Mouse (Mus musculus) liver, embryonic 12.5 days (tissue): ENCODE results near the gene Cenpc1. TPM values are rescaled to one million over a fixed set of nuclear protein-coding genes. Genes with fewer than 3 reads are reported as not detected.

Experiments
- ATAC-seq: fragments of 200-750 bp; cut with Nextera tagmentation; 2 replicates; pipeline ENCODE4 v1.8.0; 2017; ENCODE audit warnings: moderate number of reproducible peaks, mild to moderate bottlenecking, moderate library complexity
- H3K27ac ChIP-seq: fragments of 300-500 bp; sonication (generic); 2 replicates; pipeline ENCODE4 v1.5.1; 2016; ENCODE audit warnings: mild to moderate bottlenecking
- H3K27me3 ChIP-seq: fragments of 300-500 bp; sonication (generic); replicated peaks from 2 replicates; pipeline ENCODE4 v1.6.1; 2016; ENCODE audit warnings: mild to moderate bottlenecking, moderate library complexity
- H3K36me3 ChIP-seq: fragments of 300-500 bp; sonication (generic); 2 replicates; pipeline ENCODE4 v1.6.1; 2016; ENCODE audit warnings: mild to moderate bottlenecking, moderate library complexity
- H3K4me1 ChIP-seq: fragments of 300-500 bp; sonication (generic); 2 replicates; pipeline ENCODE4 v1.6.1; 2016
- H3K4me2 ChIP-seq: fragments of 300-500 bp; sonication (generic); 2 replicates; pipeline ENCODE4 v1.6.1; 2016; ENCODE audit warnings: mild to moderate bottlenecking, moderate library complexity
- H3K4me3 ChIP-seq: fragments of 300-500 bp; sonication (generic); 2 replicates; pipeline ENCODE4 v1.5.1; 2016; ENCODE audit warnings: mild to moderate bottlenecking, moderate library complexity
- H3K9ac ChIP-seq: fragments of 300-500 bp; sonication (generic); 2 replicates; pipeline ENCODE4 v1.6.1; 2016; ENCODE audit warnings: mild to moderate bottlenecking, moderate library complexity
- H3K9me3 ChIP-seq: fragments of 300-500 bp; sonication (generic); replicated peaks from 2 replicates; pipeline ENCODE4 v1.6.1; 2016; ENCODE audit warnings: mild to moderate bottlenecking, moderate library complexity
- WGBS: fragments of 180-500 bp; shearing (Covaris S2); methylation state at CpG from one replicate; pipeline ENCODE4 v1.1.7; 2016; ENCODE audit not compliant: insufficient replicate concordance; 5-methylcytosine and 5-hydroxymethylcytosine counted together
- polyA plus RNA-seq: library from polyadenylated mRNA; unstranded; fragments of >200 nt; fragmentation: Nextera tagmentation; extraction: Ambion mirVana; gene quantifications from 2 replicates; pipeline ENCODE4 v1.2.1, GENCODE M21; 2016

The Cenpc1 gene
- polyA plus RNA-seq, 1 experiment from 2014 or later, result 21.8 TPM

DNA sequence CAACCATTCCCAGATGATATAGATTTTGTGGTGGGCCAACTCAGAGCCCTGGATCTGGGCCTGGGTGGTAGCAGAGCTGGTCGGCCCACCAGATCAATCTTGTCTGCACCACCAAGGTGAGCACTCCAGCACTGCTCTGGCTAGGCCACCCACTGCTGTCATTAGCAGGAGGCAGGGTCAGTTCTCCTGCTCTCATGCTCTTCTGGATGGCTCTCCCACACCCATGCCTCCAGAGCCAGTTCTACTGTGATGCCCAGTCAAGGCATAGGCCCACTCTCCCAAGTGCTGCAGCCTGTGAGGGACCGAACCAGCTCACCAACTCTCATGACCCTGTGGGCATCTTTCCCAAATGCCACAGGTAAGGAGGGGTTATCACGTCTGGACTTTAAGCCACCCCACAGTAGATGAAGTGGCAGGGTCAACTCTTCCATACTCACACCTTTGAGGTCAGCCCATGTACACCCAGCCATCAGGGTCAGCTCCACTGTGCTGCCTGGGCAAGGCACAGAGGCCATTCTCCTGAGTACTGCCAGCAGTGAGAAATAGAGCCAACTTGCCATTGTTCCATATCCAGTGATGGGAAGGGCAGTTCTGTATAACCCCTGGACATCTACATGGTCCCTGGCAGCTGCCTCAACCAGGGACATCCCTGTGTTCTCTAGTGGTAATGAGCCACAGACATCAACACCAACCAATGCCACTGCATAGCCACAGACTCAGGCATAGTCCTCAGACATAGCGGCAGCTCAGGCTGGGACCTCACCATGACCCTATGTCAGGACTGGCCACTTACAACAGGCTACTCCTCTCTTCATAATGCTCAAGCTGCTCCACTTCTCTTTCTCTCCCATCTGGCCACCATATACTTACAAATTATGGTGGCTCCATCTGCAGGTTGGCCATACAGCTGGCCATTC lies 72.3 kb downstream of the Cenpc1 start:
- Histone ChIP-seq H3K4me3 (no peak overlapping the region), H3K27me3 (no peaks in the 10 kb centered on the region), H3K36me3 (no peaks in the 10 kb centered on the region), H3K27ac (no peak overlapping the region), H3K9ac (no peak overlapping the region), H3K9me3 (no peaks in the 10 kb centered on the region), H3K4me2 (no peak overlapping the region), H3K4me1 (no peaks in the 10 kb centered on the region)
- WGBS, result 63% methylated on average over 4 of the region's 4 CpGs
- ATAC-seq, result no peak; the same call in 1 of the 2 replicates

DNA sequence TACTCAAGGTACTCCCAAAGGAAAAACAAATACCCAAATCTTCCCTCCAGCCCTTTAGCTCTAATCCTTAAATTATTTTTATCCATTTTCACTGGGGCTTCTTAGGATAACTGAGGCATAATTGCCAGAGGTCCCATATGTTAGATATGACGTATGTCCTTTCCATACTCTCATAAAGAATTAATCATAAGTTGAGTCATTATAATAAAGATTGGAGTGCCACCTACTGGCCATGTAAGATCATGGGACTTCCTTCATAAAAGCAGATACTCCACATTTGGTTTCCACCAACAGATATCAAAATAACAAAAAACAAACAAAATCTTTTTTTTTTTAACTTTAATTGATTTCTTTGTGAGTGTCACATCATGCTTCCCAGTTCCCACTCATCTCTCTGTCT lies 73.3 kb downstream of the Cenpc1 start:
- no peaks in the 10 kb centered on the region for H3K36me3 ChIP-seq
- 35% methylated on average over 1 of the region's 1 CpGs for WGBS

DNA sequence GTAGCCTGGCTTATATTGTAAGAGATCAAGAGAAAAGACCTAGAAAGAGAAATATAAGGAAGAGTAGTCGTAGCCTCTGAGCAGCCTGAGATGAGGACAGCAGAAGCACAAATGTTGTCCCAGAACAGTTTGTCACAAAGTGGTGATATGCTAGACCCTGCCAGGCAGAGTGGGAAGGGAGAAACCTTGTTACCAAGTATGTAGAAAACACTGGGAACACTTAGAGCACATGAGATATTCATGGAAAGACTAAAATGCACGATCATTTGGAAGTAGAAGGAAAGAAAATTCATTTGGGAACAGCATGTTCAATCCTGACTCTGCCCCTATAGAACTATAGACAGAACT lies 77.9 kb downstream of the Cenpc1 start:
- H3K27me3 ChIP-seq, result no peaks in the 10 kb centered on the region
- no peaks in the 10 kb centered on the region for H3K36me3 ChIP-seq
- no peak overlapping the region for H3K9ac ChIP-seq
- no peak for ATAC-seq
- no peaks in the 10 kb centered on the region for H3K9me3 ChIP-seq
- no peak overlapping the region for H3K27ac ChIP-seq
- no peaks in the 10 kb centered on the region for H3K4me1 ChIP-seq
- WGBS, result 61% methylated on average over 2 of the region's 2 CpGs
- H3K4me2 ChIP-seq, result no peak overlapping the region
- H3K4me3 ChIP-seq, result no peak overlapping the region

More for the DNA sequence above, 73.3 kb downstream of the Cenpc1 start:
- Histone ChIP-seq H3K4me2 (no peak overlapping the region), H3K27ac (no peak overlapping the region), H3K4me1 (no peaks in the 10 kb centered on the region), H3K4me3 (no peak overlapping the region), H3K9ac (no peak overlapping the region), H3K9me3 (no peaks in the 10 kb centered on the region), H3K27me3 (no peaks in the 10 kb centered on the region)
- no peak for ATAC-seq

DNA sequence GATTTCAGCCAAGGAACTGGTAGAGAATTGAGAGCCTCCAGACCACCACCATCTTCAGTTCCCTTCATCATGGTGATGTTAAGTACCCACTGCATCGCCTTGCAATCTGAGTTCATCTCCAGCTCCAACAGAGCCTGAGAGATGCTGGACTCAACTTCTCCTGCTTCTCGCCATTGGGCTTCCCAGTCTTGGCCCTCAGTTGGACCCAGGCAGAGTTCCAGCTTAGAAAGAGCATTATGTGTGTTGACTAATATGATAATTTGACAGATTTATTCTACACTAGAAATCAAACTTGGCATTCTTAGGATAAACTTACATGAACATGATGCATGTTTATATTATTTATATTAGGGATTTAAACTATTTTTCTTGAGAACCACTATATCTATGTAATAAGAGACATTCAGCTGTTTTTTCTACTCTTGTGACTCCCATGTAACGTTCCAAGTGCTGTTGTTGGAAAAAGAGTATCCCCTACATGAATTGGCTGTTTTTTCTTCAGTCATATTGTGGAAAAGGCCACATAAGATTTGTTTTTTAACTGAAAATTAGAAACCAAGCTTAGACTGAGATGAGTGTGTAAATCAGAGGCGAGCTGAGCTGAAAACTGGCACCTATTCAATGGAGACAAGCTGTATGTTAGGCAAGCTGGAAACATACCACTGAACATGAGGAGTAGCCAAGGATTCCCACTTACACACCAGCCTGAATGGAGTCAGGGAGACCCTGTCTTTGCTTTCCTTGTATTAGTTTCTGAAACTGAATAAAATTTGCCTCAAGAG lies 78.5 kb downstream of the Cenpc1 start:
- ATAC-seq, result no peak
- no peaks in the 10 kb centered on the region for H3K36me3 ChIP-seq
- H3K4me3 ChIP-seq, result no peak overlapping the region
- H3K27ac ChIP-seq, result no peak overlapping the region
- H3K9me3 ChIP-seq, result no peaks in the 10 kb centered on the region
- WGBS, result 52% methylated on average over 4 of the region's 4 CpGs
- no peak overlapping the region for H3K4me2 ChIP-seq
- no peaks in the 10 kb centered on the region for H3K27me3 ChIP-seq
- H3K4me1 ChIP-seq, result no peaks in the 10 kb centered on the region
- H3K9ac ChIP-seq, result no peak overlapping the region

DNA sequence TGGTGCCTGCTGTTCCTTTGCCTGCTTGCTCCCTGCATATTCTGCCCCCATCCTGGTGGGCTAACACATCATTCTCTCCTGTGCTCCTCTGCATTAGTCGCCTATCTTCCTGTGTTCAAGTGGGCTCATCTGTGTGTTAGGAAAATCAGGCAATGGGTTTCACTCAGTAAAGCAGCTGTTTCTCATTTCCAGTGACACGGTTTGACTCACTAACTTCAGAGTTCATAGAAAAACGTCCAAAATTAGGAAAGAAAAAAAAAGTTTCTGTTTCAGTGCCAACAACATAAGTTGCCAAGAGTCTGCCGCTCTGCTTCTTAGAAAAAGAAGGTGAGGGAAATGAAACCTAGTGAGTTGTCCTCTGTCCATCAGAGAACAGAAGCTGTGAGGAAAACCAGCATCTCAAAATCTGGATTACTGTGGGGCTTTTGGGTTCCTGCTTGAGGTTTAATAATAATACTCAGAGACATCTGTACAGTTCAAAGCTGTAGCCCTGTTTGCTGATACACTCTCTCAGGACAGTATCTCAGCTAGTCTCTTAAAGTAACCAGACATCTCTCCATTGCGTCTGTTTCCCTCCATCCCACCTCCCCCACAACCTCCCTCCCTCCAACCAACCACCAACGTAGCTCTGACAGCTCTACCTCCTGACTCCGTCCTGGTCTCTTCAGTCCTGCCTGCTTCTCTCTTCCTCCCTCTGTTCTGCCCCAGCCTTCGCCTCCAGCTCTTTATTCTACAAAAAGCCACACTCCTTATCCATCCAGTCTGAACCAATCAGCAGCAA lies 87.5 kb downstream of the Cenpc1 start:
- no peak overlapping the region for H3K4me3 ChIP-seq
- H3K36me3 ChIP-seq, result no peaks in the 10 kb centered on the region
- no peak overlapping the region for H3K9ac ChIP-seq
- no peak for ATAC-seq
- H3K4me1 ChIP-seq, result no peaks in the 10 kb centered on the region
- H3K27me3 ChIP-seq, result no peaks in the 10 kb centered on the region
- no peaks in the 10 kb centered on the region for H3K9me3 ChIP-seq
- H3K4me2 ChIP-seq, result no peak overlapping the region
- 56% methylated on average over 8 of the region's 8 CpGs for whole genome bisulfite sequencing
- no peak overlapping the region for H3K27ac ChIP-seq

DNA sequence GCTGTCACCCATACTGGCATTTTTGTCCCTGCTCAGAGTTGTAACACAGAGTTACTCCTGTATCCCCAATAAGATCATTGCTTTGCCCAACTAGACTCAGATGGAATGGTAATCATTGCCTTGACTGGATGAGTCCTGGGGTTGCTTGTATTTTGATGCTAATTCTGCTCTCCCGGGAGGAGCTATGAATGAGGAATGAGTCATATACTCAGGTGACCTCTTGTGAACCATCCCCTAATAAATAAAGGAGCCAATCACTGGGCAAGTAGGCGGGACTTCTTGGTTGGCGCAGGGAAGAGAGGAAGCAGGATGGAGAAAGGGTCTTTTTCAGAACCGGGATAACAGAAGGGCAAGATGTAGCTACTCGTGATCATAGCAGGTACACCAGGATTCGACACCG lies 102.6 kb downstream of the Cenpc1 start:
- Histone ChIP-seq H3K4me1 (no peaks in the 10 kb centered on the region), H3K27ac (no peak overlapping the region), H3K9me3 (no peaks in the 10 kb centered on the region), H3K36me3 (no peaks in the 10 kb centered on the region), H3K4me2 (no peak overlapping the region), H3K4me3 (no peak overlapping the region), H3K9ac (no peak overlapping the region), H3K27me3 (no peaks in the 10 kb centered on the region)
- ATAC-seq, result no peak
- 69% methylated on average over 7 of the region's 7 CpGs for WGBS

Other genes with a start within 250 kb of the Cenpc1 start
- 2.5 and 2.6 TPM in 2 replicates for gene Stap1, start 6.2 kb upstream of the Cenpc1 start, polyA plus RNA-seq
- gene Uba6, start 107.2 kb upstream of the Cenpc1 start, polyA plus RNA-seq, result 7.2 and 7.3 TPM in 2 replicates
- gene Gnrhr, start 132.3 kb upstream of the Cenpc1 start, polyA plus RNA-seq, result not detected in 2 replicates
- gene Tmprss11c, start 223.7 kb upstream of the Cenpc1 start, polyA plus RNA-seq, result not detected in 2 replicates